Mouse (Mus musculus): ENCODE results near the gene Pou2f1. TPM values are rescaled to one million over a fixed set of nuclear protein-coding genes. Genes with fewer than 3 reads are reported as not detected.

Pou2f1 gene
- polyA plus RNA-seq, 1 experiment from 2014 or later = 25.9 TPM

GRCm38 (mm10) chr1:165891686-165892085 is 110.8 kb downstream of the Pou2f1 start:
- Histone ChIP-seq H3K4me1 (no peaks in the 10 kb centered on the region), H3K9ac (no peak overlapping the region), H3K4me2 (no peak overlapping the region), H3K27me3 (no peaks in the 10 kb centered on the region), H3K4me3 (no peak overlapping the region), H3K36me3 (ENCODE audit: poor library complexity, severe bottlenecking) (peaks cover 85% of the 10 kb centered on the region), H3K9me3 (replicated peaks) (no peaks in the 10 kb centered on the region), H3K27ac (no peak overlapping the region)
- ATAC-seq = no peak
- 88% methylated on average over 2 of the region's 2 CpGs for WGBS

DNA sequence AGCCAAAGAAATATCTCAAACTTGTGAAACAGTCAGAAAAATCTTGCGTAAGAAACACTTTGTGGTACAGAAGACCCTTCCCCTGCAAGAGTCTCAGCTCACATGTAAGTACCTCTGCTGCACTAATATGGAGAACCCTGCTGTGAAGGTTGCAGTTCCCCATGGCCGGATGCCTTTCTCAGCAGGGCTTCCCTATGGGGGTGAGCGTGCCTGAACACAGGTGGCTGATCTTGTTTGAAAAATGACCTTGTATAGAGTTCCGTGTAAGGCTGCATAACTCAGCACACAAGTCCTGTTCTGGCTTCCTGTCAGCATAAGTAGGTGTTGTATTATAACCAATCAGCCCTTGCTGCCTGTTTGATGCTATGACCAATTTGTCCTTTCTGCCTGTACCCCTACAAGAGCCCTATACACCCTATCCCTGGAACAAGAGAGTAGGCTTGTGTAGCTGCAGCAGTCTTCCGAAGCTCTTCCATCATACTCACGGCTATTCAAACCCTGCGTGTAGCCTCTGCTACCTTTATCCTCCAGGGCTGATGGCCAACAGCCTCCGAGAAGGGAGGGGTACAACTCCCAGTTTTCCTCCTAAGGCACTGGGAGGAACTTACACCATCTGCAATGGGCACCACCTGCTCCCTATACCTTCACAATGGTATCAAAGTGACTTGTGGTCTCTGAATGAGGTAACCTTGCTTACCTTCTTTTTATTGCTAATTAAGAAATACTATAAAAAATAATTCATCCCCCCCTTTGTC is 120.2 kb downstream of the Pou2f1 start:
- peaks cover 65% of the 10 kb centered on the region for H3K36me3 ChIP-seq (ENCODE audit: poor library complexity, severe bottlenecking)
- WGBS = 62% methylated on average over 8 of the region's 8 CpGs

DNA sequence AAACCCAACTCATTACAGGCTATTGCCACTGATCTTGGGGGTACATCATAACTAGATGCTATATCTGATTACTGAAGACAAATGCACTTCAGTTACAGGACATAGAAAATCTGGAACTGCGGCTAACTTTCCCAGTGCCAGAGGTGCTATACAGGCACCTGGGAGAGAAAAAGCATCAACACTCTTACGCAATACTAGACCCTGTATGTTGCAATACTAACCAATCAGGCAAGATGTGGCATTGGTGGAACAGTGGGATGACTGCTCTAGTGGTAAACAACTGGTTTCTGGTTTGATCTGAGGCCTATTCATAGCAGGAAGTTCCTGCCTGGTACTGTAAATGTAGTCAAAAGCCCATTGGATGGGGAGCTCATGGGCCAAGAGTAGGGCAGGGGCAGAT is 123.7 kb downstream of the Pou2f1 start:
- Histone ChIP-seq H3K4me1 (peaks cover 4% of the 10 kb centered on the region; the same call in 1 of the 2 replicates), H3K9me3 (replicated peaks) (no peaks in the 10 kb centered on the region), H3K27ac (no peak overlapping the region), H3K9ac (no peak overlapping the region), H3K36me3 (ENCODE audit: poor library complexity, severe bottlenecking) (peaks cover 70% of the 10 kb centered on the region), H3K4me3 (no peak overlapping the region), H3K27me3 (no peaks in the 10 kb centered on the region), H3K4me2 (no peak overlapping the region)
- ATAC-seq = no peak
- over 99% methylated on average over 2 of the region's 2 CpGs for WGBS

More for the DNA sequence above, 120.2 kb downstream of the Pou2f1 start:
- H3K4me2 ChIP-seq = no peak overlapping the region
- no peak for ATAC-seq
- no peaks in the 10 kb centered on the region for H3K27me3 ChIP-seq
- no peak overlapping the region for H3K27ac ChIP-seq
- no peak overlapping the region for H3K9ac ChIP-seq
- H3K4me1 ChIP-seq = no peaks in the 10 kb centered on the region
- no peaks in the 10 kb centered on the region for H3K9me3 ChIP-seq (replicated peaks)
- H3K4me3 ChIP-seq = no peak overlapping the region

GRCm38 (mm10) chr1:165875520-165876284 is 126.8 kb downstream of the Pou2f1 start:
- no peak overlapping the region for H3K4me2 ChIP-seq
- H3K27me3 ChIP-seq = no peaks in the 10 kb centered on the region
- H3K4me3 ChIP-seq = no peak overlapping the region
- no peak overlapping the region for H3K9ac ChIP-seq
- no peak for ATAC-seq
- H3K36me3 ChIP-seq (ENCODE audit: poor library complexity, severe bottlenecking) = peaks cover 55% of the 10 kb centered on the region
- WGBS = 93% methylated on average over 6 of the region's 6 CpGs
- H3K27ac ChIP-seq = no peak overlapping the region
- H3K9me3 ChIP-seq (replicated peaks) = no peaks in the 10 kb centered on the region
- H3K4me1 ChIP-seq = peaks cover 4% of the 10 kb centered on the region; the same call in 1 of the 2 replicates

DNA sequence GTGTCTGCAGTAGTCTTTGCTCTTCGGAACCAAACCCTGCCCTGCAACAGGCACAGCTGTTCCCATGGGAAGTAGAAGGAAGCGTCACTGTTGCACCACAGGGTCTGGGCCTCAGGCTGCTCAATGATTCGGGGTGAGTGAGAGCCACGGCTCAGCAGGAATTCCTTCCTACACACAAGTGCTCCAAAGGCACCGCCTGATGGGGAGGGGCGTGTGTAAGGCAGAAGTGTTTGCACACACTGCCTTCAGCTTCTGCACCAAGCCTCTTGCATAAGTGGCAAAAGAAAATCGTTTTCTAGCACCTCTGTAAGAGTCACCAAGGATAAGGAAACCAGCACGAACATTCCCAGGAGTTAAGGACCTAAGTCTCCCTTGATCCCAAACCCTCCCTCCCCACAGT is 127.8 kb downstream of the Pou2f1 start:
- H3K4me3 ChIP-seq = no peak overlapping the region

DNA sequence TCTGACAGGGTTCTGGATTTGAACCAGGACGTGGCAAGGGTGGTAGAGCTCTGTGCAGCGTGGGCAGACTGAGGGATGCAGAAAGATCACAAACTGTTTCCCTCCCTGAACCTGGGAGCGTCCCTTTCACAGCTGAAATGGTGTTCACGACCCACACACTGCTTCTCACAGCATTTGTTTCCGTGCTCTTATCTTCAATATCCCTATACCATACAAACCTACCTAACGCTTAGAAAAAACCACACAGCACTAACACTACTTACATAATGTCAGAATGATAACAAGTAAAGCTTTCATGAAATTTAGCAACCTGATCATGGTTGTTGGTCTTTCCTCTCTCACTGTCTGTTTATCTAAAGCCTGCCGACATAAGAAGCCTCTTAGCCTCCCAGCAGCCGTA is 133.8 kb downstream of the Pou2f1 start:
- H3K9me3 ChIP-seq (replicated peaks) = no peaks in the 10 kb centered on the region
- no peak overlapping the region for H3K27ac ChIP-seq
- H3K36me3 ChIP-seq (ENCODE audit: poor library complexity, severe bottlenecking) = peaks cover 38% of the 10 kb centered on the region
- H3K4me3 ChIP-seq = no peak overlapping the region
- no peak overlapping the region for H3K9ac ChIP-seq
- ATAC-seq = no peak
- H3K4me2 ChIP-seq = no peak overlapping the region
- peaks cover 10% of the 10 kb centered on the region; the same call in 1 of the 2 replicates for H3K4me1 ChIP-seq
- 90% methylated on average over 8 of the region's 8 CpGs for WGBS
- H3K27me3 ChIP-seq = no peaks in the 10 kb centered on the region

More for the DNA sequence above, 127.8 kb downstream of the Pou2f1 start:
- WGBS = 39% methylated on average over 8 of the region's 8 CpGs
- Histone ChIP-seq H3K4me2 (no peak overlapping the region), H3K27me3 (no peaks in the 10 kb centered on the region), H3K27ac (no peak overlapping the region), H3K9me3 (replicated peaks) (no peaks in the 10 kb centered on the region), H3K4me1 (peaks cover 4% of the 10 kb centered on the region; the same call in 1 of the 2 replicates), H3K9ac (no peak overlapping the region), H3K36me3 (ENCODE audit: poor library complexity, severe bottlenecking) (peaks cover 52% of the 10 kb centered on the region)
- ATAC-seq = no peak

DNA sequence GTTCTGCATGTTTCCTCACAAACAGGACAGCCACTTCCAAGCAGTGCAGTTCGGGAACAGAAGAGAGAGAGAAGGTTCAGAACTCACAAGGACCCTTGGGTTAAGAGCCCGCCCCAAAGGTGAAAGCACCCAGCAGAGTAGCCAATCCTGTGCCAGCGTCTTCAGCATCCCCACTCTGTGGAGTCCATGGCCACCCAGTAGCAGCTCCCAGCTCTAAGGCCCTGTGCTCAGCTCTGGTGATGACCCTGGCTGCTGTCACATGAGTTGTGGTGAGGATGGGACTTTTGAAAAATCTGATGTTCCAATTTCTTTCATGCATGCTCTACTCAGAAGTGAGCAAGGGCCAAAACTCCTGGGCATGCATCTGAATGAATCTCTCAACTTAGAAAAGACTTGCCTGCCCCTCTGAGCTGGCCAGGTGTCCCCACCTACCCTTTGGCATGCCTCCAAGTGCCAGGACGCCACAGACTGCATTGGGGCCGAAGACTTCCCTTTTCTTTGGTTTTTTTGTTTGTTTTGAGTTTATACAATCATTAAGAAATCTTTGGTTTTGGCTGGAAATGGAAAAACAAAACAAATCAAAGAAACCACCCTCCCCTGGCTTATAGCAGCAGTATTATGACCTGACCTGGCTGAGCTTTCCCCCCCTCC is 135.7 kb downstream of the Pou2f1 start:
- 71% methylated on average over 5 of the region's 5 CpGs for WGBS
- no peak for ATAC-seq
- H3K4me1 ChIP-seq = peaks cover 20% of the 10 kb centered on the region
- H3K4me2 ChIP-seq = no peak overlapping the region
- no peak overlapping the region for H3K4me3 ChIP-seq
- no peaks in the 10 kb centered on the region for H3K9me3 ChIP-seq (replicated peaks)
- H3K36me3 ChIP-seq (ENCODE audit: poor library complexity, severe bottlenecking) = peaks cover 38% of the 10 kb centered on the region
- no peak overlapping the region for H3K9ac ChIP-seq
- no peaks in the 10 kb centered on the region for H3K27me3 ChIP-seq
- no peak overlapping the region for H3K27ac ChIP-seq

- H3K36me3 ChIP-seq (ENCODE audit: poor library complexity, severe bottlenecking) = peaks cover 38% of the 10 kb centered on the region
- H3K4me2 ChIP-seq = no peak overlapping the region
- H3K27me3 ChIP-seq = no peaks in the 10 kb centered on the region
- ATAC-seq = no peak
- peaks cover 26% of the 10 kb centered on the region for H3K4me1 ChIP-seq
- 53% methylated on average over 14 of the region's 14 CpGs for WGBS
- H3K9ac ChIP-seq = no peak overlapping the region
- H3K4me3 ChIP-seq = no peak overlapping the region
- no peaks in the 10 kb centered on the region for H3K9me3 ChIP-seq (replicated peaks)
- no peak overlapping the region for H3K27ac ChIP-seq
Observed at GRCm38 (mm10) chr1:165864864-165865795, 137.3 kb downstream of the Pou2f1 start.

DNA sequence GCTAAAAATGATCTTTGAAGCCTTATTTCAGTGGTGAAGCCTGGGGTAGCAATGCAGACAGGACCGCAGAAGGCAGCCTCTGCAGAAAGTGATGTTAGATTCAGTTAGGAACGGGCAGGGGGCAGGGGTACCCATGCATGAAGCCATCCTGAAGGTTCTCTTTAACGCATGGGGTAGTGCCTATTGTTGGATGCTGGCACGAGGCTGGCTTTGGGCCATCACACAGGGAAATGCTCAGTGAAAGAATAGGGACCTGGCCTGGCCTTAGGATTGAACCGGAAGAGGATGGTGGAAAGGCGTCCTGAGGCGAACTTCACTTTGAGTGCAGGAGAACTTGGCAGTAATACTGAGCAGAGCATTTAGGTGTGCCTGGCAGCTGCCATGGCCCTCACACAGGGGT is 140.4 kb downstream of the Pou2f1 start:
- H3K27me3 ChIP-seq = no peaks in the 10 kb centered on the region
- H3K9ac ChIP-seq = no peak overlapping the region
- H3K27ac ChIP-seq = no peak overlapping the region
- peaks cover 26% of the 10 kb centered on the region for H3K4me1 ChIP-seq
- H3K4me3 ChIP-seq = no peak overlapping the region
- ATAC-seq = peak; percentile 61
- H3K9me3 ChIP-seq (replicated peaks) = no peaks in the 10 kb centered on the region
- peaks cover 14% of the 10 kb centered on the region for H3K36me3 ChIP-seq (ENCODE audit: poor library complexity, severe bottlenecking)
- no peak overlapping the region for H3K4me2 ChIP-seq
- WGBS = 44% methylated on average over 7 of the region's 7 CpGs

GRCm38 (mm10) chr1:165861235-165861609 is 141.3 kb downstream of the Pou2f1 start:
- no peak for ATAC-seq
- WGBS = 67% methylated on average over 3 of the region's 3 CpGs

More at GRCm38 (mm10) chr1:165861235-165861609, 141.3 kb downstream of the Pou2f1 start:
- H3K4me2 ChIP-seq = no peak overlapping the region
- peaks cover 7% of the 10 kb centered on the region; the same call in 1 of the 2 replicates for H3K36me3 ChIP-seq (ENCODE audit: poor library complexity, severe bottlenecking)
- H3K27me3 ChIP-seq = peaks cover 4% of the 10 kb centered on the region
- no peak overlapping the region for H3K9ac ChIP-seq
- H3K27ac ChIP-seq = no peak overlapping the region
- no peak overlapping the region for H3K4me3 ChIP-seq
- no peaks in the 10 kb centered on the region for H3K9me3 ChIP-seq (replicated peaks)
- H3K4me1 ChIP-seq = peaks cover 26% of the 10 kb centered on the region

Measured in forebrain, embryonic 13.5 days (tissue).